Mouse (Mus musculus): Measurements from ENCODE around the gene Rimbp3.

GRCm38 (mm10) chr16:17209981-17210838 is 1.8 kb downstream of the Rimbp3 start:
- TF ChIP-seq CTCF (IDR thresholded peaks at IDR 0.05; ENCODE audit: low read depth, low read length): peak; percentile 65
- no peak for TF ChIP-seq POLR2A (IDR thresholded peaks at IDR 0.05; ENCODE audit: borderline replicate concordance, low read depth, low read length)

Measured in bone marrow macrophage, adult 2 months (primary cell).